Mouse (Mus musculus) neutrophil, adult 65 days (primary cell): Measurements from ENCODE around the gene Olfr1113. TPM values are rescaled to one million over a fixed set of nuclear protein-coding genes. Genes with fewer than 3 reads are reported as not detected.

Experiments used
- total RNA-seq: library from RNA; stranded (reverse); gene quantifications from 2 replicates; pipeline ENCODE4 v1.2.4, GENCODE M21; 2023

Gene Olfr1113
- not detected in 2 replicates for total RNA-seq

GRCm38 (mm10) chr2:87208670-87209069 is at the start of gene Olfr1113:
Gene Olfr1113, plus strand, starts transcription at chr2:87208970.

GRCm38 (mm10) chr2:87187498-87187897 is 21.3 kb upstream of the Olfr1113 start, which contains the start of gene Olfr1112:
Gene Olfr1112, plus strand, starts transcription at chr2:87187798.

GRCm38 (mm10) chr2:87247713-87248112 is 38.9 kb downstream of the Olfr1113 start, which contains the start of gene Olfr1115:
Gene Olfr1115, plus strand, starts transcription at chr2:87248013.

Other genes starting within 250 kb of the Olfr1113 start
- gene Olfr1099, start 248.3 kb upstream of the Olfr1113 start, total RNA-seq: not detected in 2 replicates
- gene Olfr1100, start 229.0 kb upstream of the Olfr1113 start, total RNA-seq: not detected in 2 replicates
- not detected in 2 replicates for gene Olfr1101, start 217.7 kb upstream of the Olfr1113 start, total RNA-seq
- gene Olfr1102, start 210.6 kb upstream of the Olfr1113 start, total RNA-seq: not detected in 2 replicates
- gene Olfr1104, start 181.9 kb upstream of the Olfr1113 start, total RNA-seq: not detected in 2 replicates
- gene Olfr1105, start 172.4 kb upstream of the Olfr1113 start, total RNA-seq: not detected in 2 replicates
- not detected in 2 replicates for gene Olfr1106, start 156.7 kb upstream of the Olfr1113 start, total RNA-seq
- not detected in 2 replicates for gene Olfr1107, start 133.2 kb upstream of the Olfr1113 start, total RNA-seq
- not detected in 2 replicates for gene Olfr1109, start 113.0 kb upstream of the Olfr1113 start, total RNA-seq
- gene Olfr259, start 94.4 kb upstream of the Olfr1113 start, total RNA-seq: not detected in 2 replicates
- gene Olfr1110, start 68.7 kb upstream of the Olfr1113 start, total RNA-seq: not detected in 2 replicates
- gene Olfr1111, start 56.3 kb upstream of the Olfr1113 start, total RNA-seq: not detected in 2 replicates
- gene Olfr1112, start 21.2 kb upstream of the Olfr1113 start, total RNA-seq: not detected in 2 replicates
- gene Olfr1115, start 39.0 kb downstream of the Olfr1113 start, total RNA-seq: not detected in 2 replicates
- gene Olfr1116, start 58.6 kb downstream of the Olfr1113 start, total RNA-seq: not detected in 2 replicates
- not detected in 2 replicates for gene Olfr1118, start 98.6 kb downstream of the Olfr1113 start, total RNA-seq
- gene Olfr1120, start 145.8 kb downstream of the Olfr1113 start, total RNA-seq: not detected in 2 replicates
- not detected in 2 replicates for gene Olfr1121, start 160.9 kb downstream of the Olfr1113 start, total RNA-seq
- gene Olfr1122, start 176.9 kb downstream of the Olfr1113 start, total RNA-seq: 0.07 TPM in 1 of 2 replicates, not detected in the other
- gene Olfr1123, start 207.7 kb downstream of the Olfr1113 start, total RNA-seq: not detected in 2 replicates
- not detected in 2 replicates for gene Olfr1124, start 221.3 kb downstream of the Olfr1113 start, total RNA-seq
- not detected in 2 replicates for gene Olfr1126, start 245.0 kb downstream of the Olfr1113 start, total RNA-seq